Mouse (Mus musculus) neural tube, embryonic 11.5 days (tissue): ENCODE results near the gene Ankrd27. TPM values are rescaled to one million over a fixed set of nuclear protein-coding genes. Genes with fewer than 3 reads are reported as not detected.

Experiments used
- ATAC-seq: fragments of 200-750 bp; cut with Nextera tagmentation; 2 replicates; pipeline ENCODE4 v1.8.0; 2017; ENCODE audit warnings: moderate number of reproducible peaks, mild to moderate bottlenecking, moderate TSS enrichment, moderate library complexity; ENCODE audit not compliant: insufficient read depth, low FRiP score, low TSS enrichment
- DNase-seq: peaks from one replicate; pipeline ENCODE4 v3.0.0-alpha.2; 2015; ENCODE audit warnings: low spot score
- H3K27ac ChIP-seq: fragments of 300-500 bp; sonication (generic); 2 replicates; pipeline ENCODE4 v1.5.1; 2014; ENCODE audit warnings: low read depth, mild to moderate bottlenecking, low read length
- H3K27me3 ChIP-seq: fragments of 300-500 bp; sonication (generic); 2 replicates; pipeline ENCODE4 v1.6.1; 2014; ENCODE audit warnings: mild to moderate bottlenecking, low read length, mixed read lengths; ENCODE audit not compliant: control insufficient read depth, insufficient read depth
- H3K36me3 ChIP-seq: fragments of 300-500 bp; sonication (generic); 2 replicates; pipeline ENCODE4 v1.6.1; 2014; ENCODE audit warnings: mild to moderate bottlenecking, low read length, moderate library complexity, mixed read lengths; ENCODE audit not compliant: control insufficient read depth, insufficient read depth
- H3K4me1 ChIP-seq: fragments of 300-500 bp; sonication (generic); 2 replicates; pipeline ENCODE4 v1.6.1; 2014; ENCODE audit warnings: low read length, mixed read lengths; ENCODE audit not compliant: control insufficient read depth, insufficient read depth
- H3K4me2 ChIP-seq: fragments of 300-500 bp; sonication (generic); 2 replicates; pipeline ENCODE4 v1.6.1; 2014; ENCODE audit warnings: low read depth, mild to moderate bottlenecking, moderate library complexity
- H3K4me3 ChIP-seq: fragments of 300-500 bp; sonication (generic); 2 replicates; pipeline ENCODE4 v1.5.1; 2014; ENCODE audit warnings: low read depth, low read length
- H3K9ac ChIP-seq: fragments of 300-500 bp; sonication (generic); 2 replicates; pipeline ENCODE4 v1.6.1; 2014; ENCODE audit warnings: mild to moderate bottlenecking, low read length
- H3K9me3 ChIP-seq: fragments of 300-500 bp; sonication (generic); 2 replicates; pipeline ENCODE4 v1.6.1; 2016; ENCODE audit warnings: low read length; ENCODE audit not compliant: control insufficient read depth
- WGBS: fragments of 180-500 bp; shearing (Covaris S2); extraction: QIAGEN DNeasy Blood & Tissue Kit; methylation state at CpG from one replicate; pipeline ENCODE4 v1.1.7; 2014; 5-methylcytosine and 5-hydroxymethylcytosine counted together
- polyA plus RNA-seq: library from polyadenylated mRNA; unstranded; fragments of >200 nt; fragmentation: Nextera tagmentation; extraction: Ambion mirVana; gene quantifications from 2 replicates; pipeline ENCODE4 v1.2.1, GENCODE M21; 2014

The Ankrd27 gene
- polyA plus RNA-seq, 1 experiment from 2014 or later, result 28.2 TPM

DNA sequence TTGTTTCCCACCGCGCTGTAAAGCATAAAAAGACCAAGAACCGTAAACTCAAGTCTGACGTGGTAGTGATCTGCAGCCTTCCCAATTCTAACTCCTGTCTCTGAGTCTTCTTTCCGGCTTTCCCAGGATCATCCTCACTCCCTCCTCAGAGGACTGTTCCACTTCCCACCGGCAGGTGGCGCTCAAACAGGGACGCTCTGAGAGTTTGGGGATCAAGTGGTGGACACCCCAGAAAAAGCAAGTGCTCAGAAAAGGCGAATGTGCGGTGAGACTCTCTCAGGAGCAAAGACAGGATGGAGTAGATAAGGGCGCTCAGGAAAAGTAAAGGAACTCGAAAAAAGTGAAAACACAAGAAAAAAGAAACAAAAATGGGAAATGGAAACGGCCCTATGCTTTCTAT lies 100.7 kb downstream of the Ankrd27 start:
- Histone ChIP-seq H3K9me3 (no peaks in the 10 kb centered on the region), H3K4me3 (no peak overlapping the region), H3K4me2 (no peak overlapping the region), H3K27me3 (no peaks in the 10 kb centered on the region), H3K9ac (no peak overlapping the region), H3K4me1 (no peaks in the 10 kb centered on the region), H3K27ac (no peak overlapping the region), H3K36me3 (no peaks in the 10 kb centered on the region)
- no peak for ATAC-seq
- WGBS, result 26% methylated on average over 13 of the region's 13 CpGs
- peak; percentile 66 for DNase-seq

GRCm38 (mm10) chr7:35687229-35687628 lies 101.2 kb downstream of the Ankrd27 start:
- H3K36me3 ChIP-seq, result no peaks in the 10 kb centered on the region
- H3K4me3 ChIP-seq, result no peak overlapping the region
- peak; percentile 37 for DNase-seq
- H3K4me2 ChIP-seq, result no peak overlapping the region
- H3K4me1 ChIP-seq, result no peaks in the 10 kb centered on the region
- WGBS, result 28% methylated on average over 10 of the region's 10 CpGs
- H3K9ac ChIP-seq, result no peak overlapping the region
- ATAC-seq, result no peak
- no peaks in the 10 kb centered on the region for H3K27me3 ChIP-seq
- H3K27ac ChIP-seq, result no peak overlapping the region
- H3K9me3 ChIP-seq, result no peaks in the 10 kb centered on the region

- Histone ChIP-seq H3K4me2 (no peak overlapping the region), H3K27me3 (no peaks in the 10 kb centered on the region), H3K4me3 (no peak overlapping the region), H3K9ac (no peak overlapping the region), H3K27ac (no peak overlapping the region), H3K4me1 (no peaks in the 10 kb centered on the region), H3K9me3 (no peaks in the 10 kb centered on the region), H3K36me3 (no peaks in the 10 kb centered on the region)
- no peak for DNase-seq
- WGBS, result 69% methylated on average over 9 of the region's 9 CpGs
- no peak for ATAC-seq
Observed at GRCm38 (mm10) chr7:35688276-35688675, 102.2 kb downstream of the Ankrd27 start.

Other genes with a start within 250 kb of the Ankrd27 start
- 19.9 and 22.4 TPM in 2 replicates for gene Faap24, start 189.4 kb upstream of the Ankrd27 start, polyA plus RNA-seq
- gene Cep89, start 189.2 kb upstream of the Ankrd27 start, polyA plus RNA-seq, result 39.3 and 40.8 TPM in 2 replicates
- gene Slc7a9, start 137.4 kb upstream of the Ankrd27 start, polyA plus RNA-seq, result not detected in 2 replicates
- 0.11 TPM in 1 of 2 replicates, not detected in the other for gene Tdrd12, start 48.5 kb upstream of the Ankrd27 start, polyA plus RNA-seq
- 47.2 and 47.8 TPM in 2 replicates for gene Nudt19, start 29.9 kb upstream of the Ankrd27 start, polyA plus RNA-seq
- gene Rgs9bp, start 662 bp upstream of the Ankrd27 start, polyA plus RNA-seq, result 0.18 and 0.24 TPM in 2 replicates
- gene Pdcd5, start 61.3 kb downstream of the Ankrd27 start, polyA plus RNA-seq, result 272 and 275 TPM in 2 replicates
- 26.5 and 34.2 TPM in 2 replicates for gene Dpy19l3, start 168.2 kb downstream of the Ankrd27 start, polyA plus RNA-seq
- gene Zfp507, start 216.8 kb downstream of the Ankrd27 start, polyA plus RNA-seq, result 15.8 and 18.1 TPM in 2 replicates